Mouse (Mus musculus) forebrain, embryonic 16.5 days (tissue): ENCODE measurements around the gene 3110070M22Rik. TPM values are rescaled to one million over a fixed set of nuclear protein-coding genes. Genes with fewer than 3 reads are reported as not detected.
"Not testable (repeated sequence)": the region's sequence is repeated elsewhere in the genome, so short reads cannot be mapped to it uniquely, and the experiment has no call there.

Experiments used
- ATAC-seq: fragments of 200-750 bp; cut with Nextera tagmentation; 2 replicates; pipeline ENCODE4 v1.8.0; 2017; ENCODE audit warnings: mild to moderate bottlenecking, moderate library complexity
- H3K27ac ChIP-seq: fragments of 300-500 bp; sonication (generic); 2 replicates; pipeline ENCODE4 v1.5.1; 2014; ENCODE audit warnings: low read length, control low read depth
- H3K27me3 ChIP-seq: fragments of 300-500 bp; sonication (generic); replicated peaks from 2 replicates; pipeline ENCODE4 v1.6.1; 2014; ENCODE audit warnings: low read length; ENCODE audit not compliant: control insufficient read depth, insufficient read depth
- H3K36me3 ChIP-seq: fragments of 300-500 bp; sonication (generic); 2 replicates; pipeline ENCODE4 v1.6.1; 2014; ENCODE audit not compliant: control insufficient read depth, insufficient read depth
- H3K4me1 ChIP-seq: fragments of 300-500 bp; sonication (generic); replicated peaks from 2 replicates; pipeline ENCODE4 v1.6.1; 2014; ENCODE audit warnings: low read length; ENCODE audit not compliant: control insufficient read depth, insufficient read depth
- H3K4me2 ChIP-seq: fragments of 300-500 bp; sonication (generic); 2 replicates; pipeline ENCODE4 v1.6.1; 2014; ENCODE audit warnings: mild to moderate bottlenecking, low read length, control low read depth
- H3K4me3 ChIP-seq: fragments of 300-500 bp; sonication (generic); replicated peaks from 2 replicates; pipeline ENCODE4 v1.5.1; 2014; ENCODE audit warnings: mild to moderate bottlenecking, low read length, control low read depth
- H3K9ac ChIP-seq: fragments of 300-500 bp; sonication (generic); replicated peaks from 2 replicates; pipeline ENCODE4 v1.6.1; 2014; ENCODE audit warnings: low read depth, low read length, control low read depth
- H3K9me3 ChIP-seq: fragments of 300-500 bp; sonication (generic); 2 replicates; pipeline ENCODE4 v1.6.1; 2016; ENCODE audit warnings: low read length; ENCODE audit not compliant: control insufficient read depth
- WGBS: fragments of 180-500 bp; shearing (Covaris S2); extraction: QIAGEN DNeasy Blood & Tissue Kit; methylation state at CpG from one replicate; pipeline ENCODE4 v1.1.7; 2014; 5-methylcytosine and 5-hydroxymethylcytosine counted together
- polyA plus RNA-seq: library from polyadenylated mRNA; unstranded; fragments of >200 nt; fragmentation: Nextera tagmentation; extraction: Ambion mirVana; gene quantifications from 2 replicates; pipeline ENCODE4 v1.2.1, GENCODE M21; 2015

The 3110070M22Rik gene
- polyA plus RNA-seq: 1.5 and 2.1 TPM in 2 replicates

DNA sequence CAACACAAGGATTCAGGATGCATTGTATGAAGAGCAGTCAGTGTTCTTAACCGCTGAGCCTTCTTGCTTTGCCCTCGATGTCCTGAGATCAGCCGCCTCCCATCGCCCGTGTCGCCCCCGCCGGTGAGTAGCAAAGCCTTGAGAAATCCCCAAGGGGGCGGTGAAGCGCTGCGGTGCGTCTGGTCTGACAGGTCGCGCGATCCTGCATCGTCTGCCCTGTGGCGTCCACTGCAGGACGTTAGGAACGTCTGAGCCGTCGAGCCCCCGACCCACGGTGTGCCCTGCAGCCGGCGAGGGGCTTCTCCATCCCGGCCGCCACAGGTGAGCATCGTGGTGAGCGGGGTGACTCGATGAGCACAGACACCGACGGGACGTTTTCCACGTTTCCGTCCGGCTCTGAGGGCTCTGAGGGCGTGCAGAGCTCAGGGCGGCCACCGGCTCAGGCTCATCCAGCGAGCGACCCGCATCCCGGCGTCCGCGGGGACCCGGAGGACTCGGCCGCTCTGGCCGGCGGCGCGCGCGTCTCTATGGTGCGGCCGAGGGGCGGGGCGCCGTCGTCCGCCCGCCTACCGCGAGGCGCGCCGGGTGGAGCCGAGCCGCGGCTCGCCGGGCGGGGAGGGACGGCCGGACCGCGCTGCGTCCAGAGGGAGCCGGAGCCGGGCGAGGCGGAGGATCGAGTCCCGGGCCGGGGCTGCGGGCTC is at the start of gene 3110070M22Rik, which contains the start of gene Tmem267:
TSS of gene 3110070M22Rik (minus strand) at position 504 of the 701 bp plus-strand sequence.
TSS of gene Tmem267 (plus strand) at position 160 of the 701 bp plus-strand sequence.
- Histone ChIP-seq H3K4me2 (peak within 1 kb of the TSS; percentile 10; the same call in 1 of the 2 replicates), H3K4me3 (no peak within 1 kb of the TSS), H3K9me3 (peaks cover 5% of the 10 kb centered on the region), H3K4me1 (no peaks in the 10 kb centered on the region), H3K9ac (peak within 1 kb of the TSS; percentile 37), H3K27ac (0 out of 2 replicates have a peak within 1 kb of the TSS, but pooled peaks have one; percentile 11), H3K36me3 (peaks cover 16% of the 10 kb centered on the region), H3K27me3 (no peaks in the 10 kb centered on the region)
- ATAC-seq: no peak
- WGBS: 83% methylated on average over 87 of the region's 87 CpGs

DNA sequence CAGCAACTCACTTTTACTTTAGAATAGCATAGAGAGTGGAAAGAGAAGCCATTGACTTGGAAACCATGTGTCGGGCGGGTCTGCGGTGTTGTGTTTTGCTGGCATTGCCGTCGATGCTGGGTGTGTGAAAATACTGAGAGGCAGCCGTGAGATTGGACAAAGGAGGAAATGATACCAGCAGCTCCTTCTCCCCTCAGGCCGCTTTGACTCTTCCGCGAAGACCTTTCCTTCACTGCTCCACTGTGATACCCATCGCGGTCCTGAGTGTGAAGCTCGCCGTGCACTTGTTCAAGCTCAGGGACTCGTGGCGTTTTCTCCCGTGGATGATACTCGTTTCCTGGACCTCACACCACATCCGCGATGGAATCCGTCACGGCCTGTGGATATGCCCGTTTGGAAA is 6.8 kb upstream of the 3110070M22Rik start:
- H3K36me3 ChIP-seq, H3K4me1 ChIP-seq, H3K27me3 ChIP-seq, H3K9me3 ChIP-seq, H3K27ac ChIP-seq, H3K4me3 ChIP-seq, ATAC-seq, H3K9ac ChIP-seq, H3K4me2 ChIP-seq: not testable (repeated sequence)
- 97% methylated on average over 9 of the region's 22 CpGs for WGBS

DNA sequence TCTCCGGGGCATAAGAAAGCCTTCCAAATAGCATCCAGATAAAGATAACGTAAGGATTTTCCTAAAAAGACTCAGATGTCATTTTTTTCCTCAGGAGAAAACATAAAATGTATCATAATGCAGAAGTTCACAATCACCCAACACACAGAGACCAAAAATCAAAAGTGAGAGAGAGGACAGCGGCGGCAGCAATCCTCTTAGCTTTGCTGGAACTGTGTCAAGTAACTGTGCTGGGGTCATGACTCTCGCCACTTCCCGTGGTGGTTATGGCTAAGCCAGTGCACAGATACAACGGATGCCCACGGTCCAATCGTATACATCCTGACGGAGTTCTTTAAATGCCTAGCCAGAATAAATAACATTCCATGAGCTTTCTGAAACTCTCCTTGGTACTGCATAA is 3.9 kb upstream of the 3110070M22Rik start:
- not testable (repeated sequence) for H3K27ac ChIP-seq, H3K9ac ChIP-seq, H3K27me3 ChIP-seq, H3K4me2 ChIP-seq, H3K4me3 ChIP-seq, H3K36me3 ChIP-seq, ATAC-seq, H3K9me3 ChIP-seq, H3K4me1 ChIP-seq
- WGBS: 92% methylated on average over 10 of the region's 10 CpGs

DNA sequence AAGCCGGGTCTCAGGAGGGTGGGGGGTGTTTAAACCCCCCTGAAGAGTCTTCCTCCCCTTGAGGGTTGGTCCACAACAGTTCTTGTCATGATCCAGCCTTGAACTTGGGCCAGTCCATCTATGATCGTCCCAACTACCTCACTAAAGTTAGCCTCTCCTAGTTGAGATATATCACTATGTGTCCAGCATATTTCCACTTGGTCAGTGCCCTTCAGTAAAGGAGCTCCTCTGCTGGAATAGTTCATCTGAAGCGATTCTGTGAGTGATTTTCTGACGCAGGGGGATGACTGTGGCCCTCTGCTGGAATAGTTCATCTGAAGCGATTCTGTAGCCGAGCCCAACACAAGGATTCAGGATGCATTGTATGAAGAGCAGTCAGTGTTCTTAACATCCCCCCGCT is 829 bp downstream of the 3110070M22Rik start:
- Histone ChIP-seq H3K4me1 (no peaks in the 10 kb centered on the region), H3K4me2 (0 out of 2 replicates have a peak overlapping the region, but pooled peaks have one; percentile 10), H3K4me3 (no peak overlapping the region), H3K27ac (no peak overlapping the region), H3K9ac (no peak overlapping the region), H3K36me3 (peaks cover 20% of the 10 kb centered on the region), H3K9me3 (peaks cover 5% of the 10 kb centered on the region), H3K27me3 (no peaks in the 10 kb centered on the region)
- 68% methylated on average over 7 of the region's 7 CpGs for WGBS
- no peak for ATAC-seq

GRCm38 (mm10) chr13:119477789-119478188 is 10.4 kb downstream of the 3110070M22Rik start:
- WGBS: 94% methylated on average over 2 of the region's 2 CpGs
- no peaks in the 10 kb centered on the region for H3K9me3 ChIP-seq
- ATAC-seq: no peak
- no peak overlapping the region for H3K4me2 ChIP-seq
- no peak overlapping the region for H3K27ac ChIP-seq
- H3K27me3 ChIP-seq: no peaks in the 10 kb centered on the region
- H3K4me3 ChIP-seq: no peak overlapping the region
- peaks cover 44% of the 10 kb centered on the region for H3K36me3 ChIP-seq
- H3K9ac ChIP-seq: no peak overlapping the region
- no peaks in the 10 kb centered on the region for H3K4me1 ChIP-seq

GRCm38 (mm10) chr13:119476631-119477030 is 11.6 kb downstream of the 3110070M22Rik start:
- H3K36me3 ChIP-seq: peaks cover 45% of the 10 kb centered on the region

GRCm38 (mm10) chr13:119462596-119463560 is 25.3 kb downstream of the 3110070M22Rik start, which contains the start of gene 4833420G17Rik:
Gene 4833420G17Rik (plus strand): TSS chr13:119462768.
- H3K9ac ChIP-seq: peak within 1 kb of the TSS; percentile 76
- H3K36me3 ChIP-seq: peaks cover 14% of the 10 kb centered on the region
- H3K27me3 ChIP-seq: no peaks in the 10 kb centered on the region
- H3K4me3 ChIP-seq: peak within 1 kb of the TSS; percentile 79
- no peaks in the 10 kb centered on the region for H3K9me3 ChIP-seq
- 8% methylated on average over 57 of the region's 57 CpGs for WGBS
- peak within 1 kb of the TSS; percentile 81 for H3K27ac ChIP-seq
- H3K4me2 ChIP-seq: peak within 1 kb of the TSS; percentile 63
- peak; percentile 98 for ATAC-seq
- H3K4me1 ChIP-seq: peaks cover 17% of the 10 kb centered on the region

More at GRCm38 (mm10) chr13:119476631-119477030, 11.6 kb downstream of the 3110070M22Rik start:
- Histone ChIP-seq H3K27ac (no peak overlapping the region), H3K9me3 (no peaks in the 10 kb centered on the region), H3K4me1 (no peaks in the 10 kb centered on the region), H3K4me2 (no peak overlapping the region), H3K4me3 (no peak overlapping the region), H3K27me3 (no peaks in the 10 kb centered on the region), H3K9ac (no peak overlapping the region)
- WGBS: 89% methylated on average over 9 of the region's 9 CpGs
- no peak for ATAC-seq

DNA sequence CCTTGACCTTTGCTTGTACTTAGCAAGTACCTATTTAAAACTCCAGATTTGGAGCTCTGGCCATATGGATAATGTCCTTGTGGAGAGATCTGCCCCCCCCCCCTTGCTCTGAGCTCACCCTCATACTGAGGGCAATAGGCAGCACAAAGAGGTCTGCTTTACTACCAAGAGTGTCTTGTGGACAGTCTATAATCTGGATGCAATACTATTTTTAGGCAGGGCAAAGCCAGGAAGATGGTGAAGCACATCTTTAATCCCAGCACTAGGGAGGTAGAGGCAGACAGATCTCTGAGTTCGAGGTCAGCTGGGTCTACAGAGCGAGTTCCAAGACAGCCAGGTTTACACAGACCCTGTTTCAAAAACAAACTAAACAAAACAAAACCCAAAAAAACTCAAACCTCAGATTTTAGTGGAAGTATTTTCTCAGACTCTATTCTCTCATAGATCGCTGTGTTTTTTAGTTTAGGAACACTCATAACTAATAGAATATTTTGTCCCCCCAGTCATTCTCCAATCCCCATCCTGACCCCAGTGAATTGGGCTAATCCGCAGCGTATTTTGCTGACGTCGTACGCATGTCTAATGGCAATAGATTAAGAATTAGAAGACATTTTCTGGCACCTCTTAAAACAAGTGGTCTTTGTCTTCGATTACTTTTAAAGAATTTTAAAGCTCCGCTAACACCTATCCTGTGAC is 26.1 kb downstream of the 3110070M22Rik start:
- Histone ChIP-seq H3K4me1 (peaks cover 17% of the 10 kb centered on the region), H3K27me3 (no peaks in the 10 kb centered on the region), H3K4me2 (peak overlapping the region; percentile 59), H3K27ac (peak overlapping the region; percentile 81), H3K9me3 (no peaks in the 10 kb centered on the region), H3K36me3 (peaks cover 10% of the 10 kb centered on the region), H3K9ac (peak overlapping the region; percentile 56), H3K4me3 (peak overlapping the region; percentile 79)
- 8% methylated on average over 10 of the region's 10 CpGs for WGBS
- peak; percentile 66 for ATAC-seq
